Mouse (Mus musculus) neural tube, embryonic 11.5 days (tissue): ENCODE measurements around the gene Psmb2. TPM values are rescaled to one million over a fixed set of nuclear protein-coding genes. Genes with fewer than 3 reads are reported as not detected.

Experiments used
- ATAC-seq: fragments of 200-750 bp; cut with Nextera tagmentation; 2 replicates; pipeline ENCODE4 v1.8.0; 2017; ENCODE audit warnings: moderate number of reproducible peaks, mild to moderate bottlenecking, moderate TSS enrichment, moderate library complexity; ENCODE audit not compliant: insufficient read depth, low FRiP score, low TSS enrichment
- DNase-seq: peaks from one replicate; pipeline ENCODE4 v3.0.0-alpha.2; 2015; ENCODE audit warnings: low spot score
- H3K27ac ChIP-seq: fragments of 300-500 bp; sonication (generic); 2 replicates; pipeline ENCODE4 v1.5.1; 2014; ENCODE audit warnings: low read depth, mild to moderate bottlenecking, low read length
- H3K27me3 ChIP-seq: fragments of 300-500 bp; sonication (generic); 2 replicates; pipeline ENCODE4 v1.6.1; 2014; ENCODE audit warnings: mild to moderate bottlenecking, low read length, mixed read lengths; ENCODE audit not compliant: control insufficient read depth, insufficient read depth
- H3K36me3 ChIP-seq: fragments of 300-500 bp; sonication (generic); 2 replicates; pipeline ENCODE4 v1.6.1; 2014; ENCODE audit warnings: mild to moderate bottlenecking, low read length, moderate library complexity, mixed read lengths; ENCODE audit not compliant: control insufficient read depth, insufficient read depth
- H3K4me1 ChIP-seq: fragments of 300-500 bp; sonication (generic); 2 replicates; pipeline ENCODE4 v1.6.1; 2014; ENCODE audit warnings: low read length, mixed read lengths; ENCODE audit not compliant: control insufficient read depth, insufficient read depth
- H3K4me2 ChIP-seq: fragments of 300-500 bp; sonication (generic); 2 replicates; pipeline ENCODE4 v1.6.1; 2014; ENCODE audit warnings: low read depth, mild to moderate bottlenecking, moderate library complexity
- H3K4me3 ChIP-seq: fragments of 300-500 bp; sonication (generic); 2 replicates; pipeline ENCODE4 v1.5.1; 2014; ENCODE audit warnings: low read depth, low read length
- H3K9ac ChIP-seq: fragments of 300-500 bp; sonication (generic); 2 replicates; pipeline ENCODE4 v1.6.1; 2014; ENCODE audit warnings: mild to moderate bottlenecking, low read length
- H3K9me3 ChIP-seq: fragments of 300-500 bp; sonication (generic); 2 replicates; pipeline ENCODE4 v1.6.1; 2016; ENCODE audit warnings: low read length; ENCODE audit not compliant: control insufficient read depth
- WGBS: fragments of 180-500 bp; shearing (Covaris S2); extraction: QIAGEN DNeasy Blood & Tissue Kit; methylation state at CpG from one replicate; pipeline ENCODE4 v1.1.7; 2014; 5-methylcytosine and 5-hydroxymethylcytosine counted together
- polyA plus RNA-seq: library from polyadenylated mRNA; unstranded; fragments of >200 nt; fragmentation: Nextera tagmentation; extraction: Ambion mirVana; gene quantifications from 2 replicates; pipeline ENCODE4 v1.2.1, GENCODE M21; 2014

Psmb2 gene
- polyA plus RNA-seq, 1 experiment from 2014 or later = 529 TPM

- H3K36me3 ChIP-seq = no peaks in the 10 kb centered on the region
- no peak for ATAC-seq
- H3K9me3 ChIP-seq = no peaks in the 10 kb centered on the region
- H3K4me1 ChIP-seq = no peaks in the 10 kb centered on the region
- H3K27ac ChIP-seq = no peak overlapping the region
- WGBS = 80% methylated on average over 10 of the region's 10 CpGs
- H3K27me3 ChIP-seq = no peaks in the 10 kb centered on the region
- DNase-seq = no peak
- H3K4me3 ChIP-seq = no peak overlapping the region
- no peak overlapping the region for H3K9ac ChIP-seq
- H3K4me2 ChIP-seq = no peak overlapping the region
These were observed 33.0 kb upstream of the Psmb2 start for GRCm38 (mm10) chr4:126644333-126644963.

- H3K9ac ChIP-seq = no peak overlapping the region
- no peaks in the 10 kb centered on the region for H3K27me3 ChIP-seq
- DNase-seq = no peak
- no peak overlapping the region for H3K4me2 ChIP-seq
- WGBS = 58% methylated on average over 24 of the region's 24 CpGs
- no peaks in the 10 kb centered on the region for H3K9me3 ChIP-seq
- no peak for ATAC-seq
- no peak overlapping the region for H3K4me3 ChIP-seq
- no peak overlapping the region for H3K27ac ChIP-seq
- no peaks in the 10 kb centered on the region for H3K4me1 ChIP-seq
- H3K36me3 ChIP-seq = no peaks in the 10 kb centered on the region
These were observed 29.2 kb upstream of the Psmb2 start for GRCm38 (mm10) chr4:126647996-126648910.

- no peak for ATAC-seq
- Histone ChIP-seq H3K4me3 (no peak overlapping the region), H3K27me3 (no peaks in the 10 kb centered on the region), H3K4me1 (no peaks in the 10 kb centered on the region), H3K9ac (no peak overlapping the region), H3K27ac (no peak overlapping the region), H3K9me3 (no peaks in the 10 kb centered on the region), H3K36me3 (no peaks in the 10 kb centered on the region), H3K4me2 (no peak overlapping the region)
- no peak for DNase-seq
- WGBS = 80% methylated on average over 5 of the region's 5 CpGs
These were observed 24.3 kb upstream of the Psmb2 start for GRCm38 (mm10) chr4:126653148-126653547.

- Histone ChIP-seq H3K4me3 (no peak overlapping the region), H3K27me3 (no peaks in the 10 kb centered on the region), H3K36me3 (no peaks in the 10 kb centered on the region), H3K27ac (no peak overlapping the region), H3K9ac (no peak overlapping the region), H3K4me2 (no peak overlapping the region), H3K4me1 (no peaks in the 10 kb centered on the region), H3K9me3 (no peaks in the 10 kb centered on the region)
- ATAC-seq = no peak
- DNase-seq = peak; percentile 68
- 12% methylated on average over 9 of the region's 9 CpGs for WGBS
These were observed 22.1 kb upstream of the Psmb2 start for GRCm38 (mm10) chr4:126655356-126655755.

- DNase-seq (no peak), ATAC-seq (no peak)
- 82% methylated on average over 7 of the region's 7 CpGs for WGBS
These were observed 16.2 kb upstream of the Psmb2 start for GRCm38 (mm10) chr4:126661249-126661648.

GRCm38 (mm10) chr4:126667075-126667474 is 10.4 kb upstream of the Psmb2 start:
- H3K4me1 ChIP-seq = no peaks in the 10 kb centered on the region
- no peak overlapping the region for H3K4me3 ChIP-seq
- DNase-seq (no peak), ATAC-seq (no peak)
- no peak overlapping the region for H3K27ac ChIP-seq
- no peak overlapping the region for H3K9ac ChIP-seq
- H3K27me3 ChIP-seq = no peaks in the 10 kb centered on the region
- no peaks in the 10 kb centered on the region for H3K9me3 ChIP-seq
- 86% methylated on average over 2 of the region's 2 CpGs for WGBS
- H3K36me3 ChIP-seq = no peaks in the 10 kb centered on the region
- H3K4me2 ChIP-seq = no peak overlapping the region

More at GRCm38 (mm10) chr4:126661249-126661648, 16.2 kb upstream of the Psmb2 start:
- Histone ChIP-seq H3K9ac (no peak overlapping the region), H3K36me3 (no peaks in the 10 kb centered on the region), H3K4me2 (no peak overlapping the region), H3K9me3 (no peaks in the 10 kb centered on the region), H3K27me3 (no peaks in the 10 kb centered on the region), H3K27ac (no peak overlapping the region), H3K4me3 (no peak overlapping the region), H3K4me1 (no peaks in the 10 kb centered on the region)

GRCm38 (mm10) chr4:126682298-126682697 is 4.9 kb downstream of the Psmb2 start:
- DNase-seq = no peak
- Histone ChIP-seq H3K4me2 (no peak overlapping the region), H3K27ac (no peak overlapping the region), H3K36me3 (no peaks in the 10 kb centered on the region), H3K9ac (no peak overlapping the region), H3K27me3 (no peaks in the 10 kb centered on the region), H3K9me3 (no peaks in the 10 kb centered on the region), H3K4me1 (0 out of 2 replicates have a peak, but pooled peaks cover 4% of the 10 kb centered on the region), H3K4me3 (no peak overlapping the region)
- no peak for ATAC-seq
- WGBS = 91% methylated on average over 5 of the region's 5 CpGs

GRCm38 (mm10) chr4:126683084-126683483 is 5.7 kb downstream of the Psmb2 start:
- Histone ChIP-seq H3K9ac (no peak overlapping the region), H3K27me3 (no peaks in the 10 kb centered on the region), H3K27ac (no peak overlapping the region), H3K4me2 (no peak overlapping the region), H3K36me3 (peaks cover 2% of the 10 kb centered on the region), H3K4me3 (no peak overlapping the region), H3K9me3 (no peaks in the 10 kb centered on the region), H3K4me1 (0 out of 2 replicates have a peak, but pooled peaks cover 2% of the 10 kb centered on the region)
- ATAC-seq = no peak
- WGBS = 87% methylated on average over 3 of the region's 3 CpGs
- DNase-seq = no peak
